ENCODE assay signal across 7 mouse cellular contexts in the genomic region with DNA sequence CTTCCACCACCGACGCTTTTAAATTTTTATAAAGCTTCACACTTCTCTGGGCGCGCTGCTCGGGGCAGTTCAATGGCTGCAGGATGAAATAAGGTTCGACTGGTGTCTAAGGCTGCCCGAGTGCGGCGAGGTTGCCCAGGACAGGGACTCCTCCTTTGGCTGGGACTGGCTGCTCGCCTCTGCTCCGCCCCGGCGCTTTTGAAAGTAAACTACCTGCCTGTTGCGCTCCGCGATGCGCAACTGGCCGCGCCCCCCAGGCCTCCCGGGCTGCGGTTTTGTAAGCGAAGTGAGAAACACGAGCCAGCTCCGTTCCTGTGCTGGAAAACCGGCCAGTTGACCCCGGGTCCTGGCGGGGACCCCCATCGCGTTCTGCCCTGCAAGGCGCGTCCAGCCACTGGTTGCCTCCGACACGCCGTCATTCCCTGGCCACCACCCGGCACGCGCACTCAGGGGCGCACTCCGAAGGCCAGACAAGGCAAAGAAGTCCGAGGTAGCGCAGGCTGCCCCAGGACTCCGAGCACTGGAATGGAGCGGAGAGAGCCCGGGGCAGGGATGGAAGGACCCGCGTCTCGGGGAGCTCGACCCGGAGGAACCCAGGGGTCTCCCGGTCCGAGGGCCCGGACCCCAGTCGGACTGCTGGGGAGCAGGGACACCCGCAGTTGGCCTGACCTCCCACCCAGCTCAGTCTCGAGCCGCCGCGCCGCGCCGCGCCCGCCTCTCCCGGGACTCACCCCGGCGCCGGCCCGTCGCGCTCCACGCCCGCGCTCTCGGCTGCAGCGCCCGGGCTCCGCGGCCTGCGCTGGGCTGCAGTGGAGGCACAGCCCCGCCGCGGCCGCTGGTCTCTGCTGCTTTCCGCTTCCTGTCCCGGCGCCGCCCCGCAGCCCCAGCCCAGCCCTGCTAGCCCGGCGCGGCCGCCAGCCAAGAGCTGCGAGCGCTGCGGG. TPM values are rescaled to one million over a fixed set of nuclear protein-coding genes. Genes with fewer than 3 reads are reported as not detected.
A peak's percentile ranks its signal among the peaks of the same experiment; 100 is the strongest.
DNase-seq lines count a peak whose midpoint lies in the region; ATAC-seq lines count a peak whose summit lies in the region.

Vangl1 (minus strand) TSS at position 913 of the 941 bp plus-strand sequence.

- peak; percentile 84 for DNase-seq in R1 (ENCODE audit: low read depth, low spot score)
- DNase-seq in cerebellum, adult 9-11 months = peak; percentile 9
- DNase-seq in frontal cortex, postnatal 36 days (ENCODE audit: low spot score in 2 of 2) = peak; percentile 20 to 26
- peak; percentile 79 for DNase-seq in hindbrain, embryonic 10.5 days (ENCODE audit: low spot score)
- peak; percentile 44 to 48 for DNase-seq in layer of hippocampus, postnatal 36 days
- peak; percentile 25 to 54 for DNase-seq in spleen, postnatal 10 days (ENCODE audit: low spot score in 2 of 2)

- no peaks in the 10 kb centered on the region for H3K9me3 ChIP-seq in hindbrain, embryonic 10.5 days

- H3K27ac ChIP-seq in hindbrain, embryonic 10.5 days = peak within 1 kb of the TSS; percentile 91

- under 1% methylated on average over 88 of the region's 95 CpGs for WGBS in hindbrain, embryonic 10.5 days

- H3K36me3 ChIP-seq in hindbrain, embryonic 10.5 days = no peaks in the 10 kb centered on the region

- H3K4me1 ChIP-seq in hindbrain, embryonic 10.5 days (replicated peaks) = peaks cover 59% of the 10 kb centered on the region

- H3K27me3 ChIP-seq in hindbrain, embryonic 10.5 days (ENCODE audit: insufficient read depth, poor library complexity, severe bottlenecking) = peaks cover 74% of the 10 kb centered on the region

- H3K4me3 ChIP-seq in hindbrain, embryonic 10.5 days = peak within 1 kb of the TSS; percentile 78

- ATAC-seq in megakaryocyte-erythroid progenitor cell, adult 5-6 weeks (replicated peaks; ENCODE audit: low FRiP score, low TSS enrichment, poor library complexity, severe bottlenecking) = peak; percentile 70

RNA-seq across cellular contexts. Expression of gene Vangl1, which starts in this region (rescaled TPM):
- 13.9 and 14.7 TPM in 2 replicates for polyA plus RNA-seq in hindbrain, embryonic 10.5 days (2016; fragmentation: Nextera tagmentation; extraction: Ambion mirVana)
- 1 to 10 TPM; 5.3 to 7.3 TPM for total RNA-seq in layer of hippocampus, postnatal 36 days (2021)
- 3.3 and 3.4 TPM in 2 replicates for total RNA-seq in megakaryocyte-erythroid progenitor cell, adult 5-6 weeks (2014; fragmentation: Nextera tagmentation)
- 1.5 and 6.1 TPM in 2 replicates for total RNA-seq in megakaryocyte-erythroid progenitor cell, adult 5-6 weeks (2017)

Comparison
In these comparisons a context has a peak if more than half of its experiments do, and no peak if none do; other contexts are left out.
1. Peak in every context shown above with its lines: DNase-seq, ATAC-seq, H3K4me3 ChIP-seq and H3K27ac ChIP-seq.
2. DNase-seq: peak in every context shown above with its lines; median percentile 84 in R1; 79 in hindbrain, embryonic 10.5 days; 46 in layer of hippocampus, postnatal 36 days; 40 in spleen, postnatal 10 days; 23 in frontal cortex, postnatal 36 days; 9 in cerebellum, adult 9-11 months.